ENCODE assay signal across 16 mouse cellular contexts in the genomic region with DNA sequence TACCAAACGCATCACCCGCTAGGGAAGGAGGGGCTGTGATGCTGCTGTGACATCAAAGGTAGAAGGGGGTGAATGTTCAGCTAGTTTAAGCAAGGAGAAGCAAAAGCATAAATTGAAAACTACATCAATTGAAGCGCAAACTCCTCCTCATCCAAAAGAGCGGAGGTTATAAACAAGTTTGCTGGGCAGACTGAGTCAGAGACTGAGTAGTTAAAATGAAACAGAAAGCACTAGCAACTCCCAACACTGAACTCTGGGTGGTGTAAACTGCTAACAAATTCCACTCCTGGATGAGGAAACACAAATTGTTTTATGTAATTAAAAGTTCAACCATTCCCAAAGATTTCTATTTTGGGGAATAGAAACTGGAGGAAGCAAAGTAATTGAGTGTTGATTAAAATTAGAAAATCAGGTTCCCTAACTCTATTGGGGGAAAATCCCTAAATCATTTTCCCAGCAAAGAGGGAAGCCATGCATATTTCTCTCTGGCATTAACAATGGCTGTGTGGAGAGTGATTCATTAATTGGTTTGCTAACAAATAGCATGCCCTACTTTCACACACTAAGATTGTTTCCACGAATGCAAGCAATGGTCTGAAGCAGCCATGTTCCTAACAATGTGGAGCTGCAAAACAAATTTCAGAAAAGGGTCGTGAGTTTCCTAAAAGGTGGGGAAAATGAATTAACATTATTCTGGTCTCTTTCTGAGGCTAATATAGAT. TPM values are rescaled to one million over a fixed set of nuclear protein-coding genes. Genes with fewer than 3 reads are reported as not detected.
DNase-seq lines count a peak whose midpoint lies in the region; ATAC-seq and TF ChIP-seq lines count a peak whose summit lies in the region.
"Had no signal": no experiment of that assay in that cellular context is flagged by ENCODE, and none has a peak within 500 bp of the region (broad histone marks: within the 10 kb centered on the region; RNA-seq: fewer than 3 reads in every experiment).

No protein-coding gene starts in this region.

- intact Hi-C loops in gastrocnemius, adult 2 months (cut with DNase I) = loop anchor here (10.0 kb wide), 3 partner anchors 55 to 195 kb away; no protein-coding TSS in a partner anchor
- intact Hi-C loops in gastrocnemius, postnatal 36 days (cut with DNase I) = loop anchor here (10.0 kb wide), 1 partner anchor 115 kb away; no protein-coding TSS in a partner anchor

- no peak for ATAC-seq in megakaryocyte, adult 5-6 weeks (ENCODE audit: poor library complexity, severe bottlenecking)
- peak; percentile 48 for ATAC-seq in granulocyte monocyte progenitor cell, adult 5-6 weeks (replicated peaks; ENCODE audit: poor library complexity, severe bottlenecking)
- no peak for ATAC-seq in hindbrain, embryonic 13.5 days (ENCODE audit: low FRiP score)

- H3K4me2 ChIP-seq in hindbrain, embryonic 13.5 days = no peak overlapping the region
- H3K4me2 ChIP-seq: limb, embryonic 13.5 days; lung, embryonic 15.5 days had no signal

- no peaks in the 10 kb centered on the region for H3K9me3 ChIP-seq in megakaryocyte, embryonic 14.5 days
- H3K9me3 ChIP-seq in hindbrain, embryonic 13.5 days = no peaks in the 10 kb centered on the region
- H3K9me3 ChIP-seq: limb, embryonic 13.5 days; lung, embryonic 15.5 days had no signal

- 78% methylated on average over 6 of the region's 6 CpGs for WGBS in hindbrain, embryonic 13.5 days

- DNase-seq in gastrocnemius, adult 2 months = no peak
- DNase-seq in gastrocnemius, postnatal 36 days = no peak
- no peak for DNase-seq in spleen, adult 18-20 months
- no peak for DNase-seq in cerebellum, postnatal 36 days
- DNase-seq: adrenal gland, postnatal 14 days; heart, postnatal 36 days; kidney, postnatal 36 days; layer of hippocampus, postnatal 36 days; right cerebral cortex, postnatal 25 days; thymus, adult 2 months had no signal

- H3K4me3 ChIP-seq in gastrocnemius, adult 2 months = peak overlapping the region; percentile 28; the same call in 1 of the 2 replicates
- peak overlapping the region; percentile 50 for H3K4me3 ChIP-seq in megakaryocyte, embryonic 14.5 days (replicated peaks)
- H3K4me3 ChIP-seq in hindbrain, embryonic 13.5 days = no peak overlapping the region
- H3K4me3 ChIP-seq: limb, embryonic 13.5 days; lung, embryonic 15.5 days had no signal

- H3K27me3 ChIP-seq in megakaryocyte, embryonic 14.5 days (replicated peaks) = no peaks in the 10 kb centered on the region
- H3K27me3 ChIP-seq in hindbrain, embryonic 13.5 days = no peaks in the 10 kb centered on the region
- H3K27me3 ChIP-seq: limb, embryonic 13.5 days; lung, embryonic 15.5 days had no signal

- no peaks in the 10 kb centered on the region for H3K36me3 ChIP-seq in megakaryocyte, embryonic 14.5 days (replicated peaks; ENCODE audit: low read length)
- H3K36me3 ChIP-seq in hindbrain, embryonic 13.5 days = no peaks in the 10 kb centered on the region
- H3K36me3 ChIP-seq: limb, embryonic 13.5 days; lung, embryonic 15.5 days had no signal

- H3K9ac ChIP-seq in hindbrain, embryonic 13.5 days = no peak overlapping the region
- H3K9ac ChIP-seq: limb, embryonic 13.5 days; lung, embryonic 15.5 days had no signal

- no peaks in the 10 kb centered on the region for H3K4me1 ChIP-seq in megakaryocyte, embryonic 14.5 days
- H3K4me1 ChIP-seq in hindbrain, embryonic 13.5 days (replicated peaks) = no peaks in the 10 kb centered on the region
- H3K4me1 ChIP-seq: limb, embryonic 13.5 days; lung, embryonic 15.5 days had no signal

- TF ChIP-seq CTCF in gastrocnemius, adult 2 months (IDR thresholded peaks at IDR 0.05) = peak; percentile 33; the same call in 1 of the 2 replicates

- no peak overlapping the region for H3K27ac ChIP-seq in gastrocnemius, adult 2 months
- no peak overlapping the region for H3K27ac ChIP-seq in hindbrain, embryonic 13.5 days
- H3K27ac ChIP-seq: limb, embryonic 13.5 days; lung, embryonic 15.5 days had no signal

RNA-seq across cellular contexts. Expression of a gene that starts 41.0 kb away (rescaled TPM):
- 1 to 10 TPM; 7.5 to 9.5 TPM for total RNA-seq in gastrocnemius, adult 2 months (2021)
- total RNA-seq in gastrocnemius, postnatal 36 days (2021) = 1 to 10 TPM; 5.6 to 8.8 TPM
- polyA plus RNA-seq in megakaryocyte, embryonic 14.5 days (2012; ENCODE audit: insufficient read depth, low replicate concordance) = 2.7 TPM in 1 of 2 replicates, not detected in the other
- total RNA-seq in megakaryocyte, adult 5-6 weeks (2015) = 98.8 and 99.9 TPM in 2 replicates
- 69.8 and 75.7 TPM in 2 replicates for total RNA-seq in megakaryocyte, adult 5-6 weeks (2017)
- total RNA-seq in granulocyte monocyte progenitor cell, adult 5-6 weeks (2014; fragmentation: Nextera tagmentation) = 11.2 and 17.3 TPM in 2 replicates
- 19.2 and 26.2 TPM in 2 replicates for total RNA-seq in granulocyte monocyte progenitor cell, adult 5-6 weeks (2017)
- polyA plus RNA-seq in hindbrain, embryonic 13.5 days (2015; fragmentation: Nextera tagmentation; extraction: Ambion mirVana) = 13.9 and 14.2 TPM in 2 replicates
